Mouse (Mus musculus): ENCODE results near the gene Gnptg. TPM values are rescaled to one million over a fixed set of nuclear protein-coding genes. Genes with fewer than 3 reads are reported as not detected.
A peak's percentile ranks its signal among the peaks of the same experiment; 100 is the strongest.

Gnptg gene
- total and polyA plus RNA-seq, 3 experiments = 8.7 to 10.8 TPM; not detected in 1

DNA sequence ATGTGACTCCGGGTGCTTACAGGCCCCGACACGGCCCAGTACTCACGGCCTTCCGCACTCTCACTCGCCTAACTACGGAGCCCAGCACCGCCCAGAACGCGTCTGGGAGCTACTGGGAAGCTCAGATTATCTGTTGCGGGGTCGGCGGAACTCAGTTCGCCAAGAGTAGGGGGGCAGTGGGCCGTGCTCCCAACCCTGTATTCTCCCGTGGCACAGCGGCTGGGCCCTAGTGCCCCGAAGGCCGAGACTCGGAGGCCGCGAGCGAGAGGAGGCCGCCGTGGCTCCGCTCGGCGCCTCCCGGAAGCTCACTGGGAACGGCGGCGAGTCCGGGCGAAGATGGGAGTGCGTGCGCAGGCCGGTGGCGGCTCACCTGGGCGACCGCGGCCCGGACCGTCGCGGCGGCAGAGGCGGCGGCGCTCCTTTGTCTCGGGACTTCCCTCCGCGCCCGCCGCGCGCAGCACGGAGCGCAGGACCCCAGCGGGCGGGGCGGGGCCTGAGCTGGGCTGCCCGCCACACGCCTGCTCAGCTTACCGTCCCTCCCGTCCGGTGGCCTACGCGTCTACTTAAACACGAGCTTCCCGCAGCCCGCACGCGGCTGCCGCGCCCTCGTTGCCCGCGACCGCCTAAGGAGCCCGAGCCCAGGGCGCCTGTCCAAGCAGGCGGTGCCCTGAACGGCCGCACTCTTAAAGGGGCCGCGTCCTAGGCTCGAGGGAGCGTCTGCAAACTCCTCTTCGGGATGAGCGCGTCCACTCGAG is 33.2 kb upstream of the Gnptg start (continued):
- TF ChIP-seq SIN3A (IDR thresholded peaks at IDR 0.05; ENCODE audit: low read length) (peak; percentile 91), EP300 (IDR thresholded peaks at IDR 0.05; ENCODE audit: low read depth in 1 of 2, low read length in 2 of 2) (peak in 1 of 2 experiments; percentile 47; a peak in 1 of 4 replicates), ZNF384 (IDR thresholded peaks at IDR 0.05; ENCODE audit: low read depth, low read length) (no peak), MXI1 (IDR thresholded peaks at IDR 0.05; ENCODE audit: low read depth, low read length) (peak; percentile 58), ZC3H11A (IDR thresholded peaks at IDR 0.05; ENCODE audit: low read depth, low read length) (no peak), ETS1 (IDR thresholded peaks at IDR 0.05; ENCODE audit: low read depth, low read length) (peak; percentile 15; the same call in 1 of the 2 replicates), POLR2A (IDR thresholded peaks at IDR 0.05; ENCODE audit: control insufficient read depth in 1 of 2, insufficient read depth in 1 of 2, low read depth in 1 of 2, low read length in 2 of 2, poor library complexity in 1 of 2) (peak; percentile 64 to 68; a peak in 3 of 4 replicates), MEF2A (IDR thresholded peaks at IDR 0.05; ENCODE audit: extremely low read depth, insufficient replicate concordance, low read depth, low read length, poor library complexity, severe bottlenecking) (no peak), TCF12 (IDR thresholded peaks at IDR 0.05; ENCODE audit: low read depth, low read length) (peak; percentile 45), RAD21 (IDR thresholded peaks at IDR 0.05; ENCODE audit: low read depth, low read length) (no peak), ELF1 (IDR thresholded peaks at IDR 0.05; ENCODE audit: low read depth, low read length) (peak; percentile 44; the same call in 1 of the 2 replicates), POLR2AphosphoS5 (IDR thresholded peaks at IDR 0.05; ENCODE audit: borderline replicate concordance, low read depth, low read length) (no peak)

GRCm38 (mm10) chr17:25272326-25272725 is 32.4 kb upstream of the Gnptg start:
- Histone ChIP-seq H3K4me3 (ENCODE audit: control insufficient read depth in 1 of 2, insufficient read depth in 1 of 2, low read depth in 2 of 2, low read length in 2 of 2) (peak overlapping the region; percentile 81 to 91), H3K79me2 (ENCODE audit: control insufficient read depth, insufficient read depth, low read length, poor library complexity) (peaks cover 52% of the 10 kb centered on the region), H3K36me3 (ENCODE audit: control insufficient read depth in 1 of 2, insufficient read depth in 2 of 2, low read length in 2 of 2) (peaks cover 20 to 22% of the 10 kb centered on the region in 2 experiments), H3K27ac (ENCODE audit: control insufficient read depth, low read depth, low read length) (peak overlapping the region; percentile 96), H3K27me3 (ENCODE audit: control insufficient read depth in 1 of 2, insufficient read depth in 2 of 2, low read length in 2 of 2) (no peaks in the 10 kb centered on the region), H3K4me1 (ENCODE audit: control insufficient read depth in 1 of 2, insufficient read depth in 2 of 2, low read length in 2 of 2) (peaks cover 9 to 32% of the 10 kb centered on the region in 2 experiments), H3K9ac (ENCODE audit: control insufficient read depth, low read depth, low read length, poor library complexity, severe bottlenecking) (peak overlapping the region; percentile 95), H3K9me3 (replicated peaks; ENCODE audit: insufficient read depth, low read length) (no peaks in the 10 kb centered on the region)
- peak; percentile 68 for DNase-seq (ENCODE audit: low read depth, low spot score)
- TF ChIP-seq POLR2AphosphoS2 (IDR thresholded peaks at IDR 0.05; ENCODE audit: low read length) (0 out of 2 replicates have a peak, but pooled peaks have one; percentile 1), MAZ (IDR thresholded peaks at IDR 0.05; ENCODE audit: low read depth, low read length) (no peak)

GRCm38 (mm10) chr17:25270795-25271335 is 30.9 kb upstream of the Gnptg start:
- H3K27me3 ChIP-seq (ENCODE audit: control insufficient read depth in 1 of 2, insufficient read depth in 2 of 2, low read length in 2 of 2) = no peaks in the 10 kb centered on the region

More at GRCm38 (mm10) chr17:25270795-25271335, 30.9 kb upstream of the Gnptg start:
- TF ChIP-seq USF2 (IDR thresholded peaks at IDR 0.05; ENCODE audit: borderline replicate concordance in 1 of 2, insufficient read depth in 1 of 2, low read depth in 1 of 2, low read length in 2 of 2) (no peak), CHD2 (IDR thresholded peaks at IDR 0.05; ENCODE audit: low read length) (no peak), MEF2A (IDR thresholded peaks at IDR 0.05; ENCODE audit: extremely low read depth, insufficient replicate concordance, low read depth, low read length, poor library complexity, severe bottlenecking) (no peak), ZC3H11A (IDR thresholded peaks at IDR 0.05; ENCODE audit: low read depth, low read length) (no peak), MAX (IDR thresholded peaks at IDR 0.05; ENCODE audit: low read length) (no peak), UBTF (IDR thresholded peaks at IDR 0.05; ENCODE audit: borderline replicate concordance, insufficient read depth, low read depth, low read length) (no peak), MYC (IDR thresholded peaks at IDR 0.05; ENCODE audit: low read depth, low read length) (no peak), SMC3 (IDR thresholded peaks at IDR 0.05; ENCODE audit: low read depth, low read length) (no peak), NRF1 (IDR thresholded peaks at IDR 0.05; ENCODE audit: insufficient read depth, low read depth, low read length, poor library complexity, severe bottlenecking) (no peak), GATA1 (IDR thresholded peaks at IDR 0.05; ENCODE audit: low read depth, low read length) (no peak), GABPA (IDR thresholded peaks at IDR 0.05; ENCODE audit: low read depth, low read length) (no peak), HCFC1 (IDR thresholded peaks at IDR 0.05; ENCODE audit: low read depth, low read length) (no peak), ETS1 (IDR thresholded peaks at IDR 0.05; ENCODE audit: low read depth, low read length) (no peak), ZMIZ1 (IDR thresholded peaks at IDR 0.05; ENCODE audit: low read depth, low read length) (no peak), MAFK (IDR thresholded peaks at IDR 0.05; ENCODE audit: borderline replicate concordance, low read depth, low read length) (no peak)
- Histone ChIP-seq H3K9ac (ENCODE audit: control insufficient read depth, low read depth, low read length, poor library complexity, severe bottlenecking) (peak overlapping the region; percentile 9; the same call in 1 of the 2 replicates), H3K4me3 (ENCODE audit: control insufficient read depth in 1 of 2, insufficient read depth in 1 of 2, low read depth in 2 of 2, low read length in 2 of 2) (no peak overlapping the region), H3K4me1 (ENCODE audit: control insufficient read depth in 1 of 2, insufficient read depth in 2 of 2, low read length in 2 of 2) (peaks cover 9 to 31% of the 10 kb centered on the region in 2 experiments), H3K27ac (ENCODE audit: control insufficient read depth, low read depth, low read length) (no peak overlapping the region), H3K36me3 (ENCODE audit: control insufficient read depth in 1 of 2, insufficient read depth in 2 of 2, low read length in 2 of 2) (peaks cover 22 to 33% of the 10 kb centered on the region in 2 experiments), H3K9me3 (replicated peaks; ENCODE audit: insufficient read depth, low read length) (no peaks in the 10 kb centered on the region), H3K79me2 (ENCODE audit: control insufficient read depth, insufficient read depth, low read length, poor library complexity) (peaks cover 52% of the 10 kb centered on the region)
- DNase-seq (ENCODE audit: low read depth, low spot score) = no peak
